Mouse (Mus musculus) liver, embryonic 11.5 days (tissue): ENCODE results near the gene Foxe3. TPM values are rescaled to one million over a fixed set of nuclear protein-coding genes. Genes with fewer than 3 reads are reported as not detected.
A peak's percentile ranks its signal among the peaks of the same experiment; 100 is the strongest.
"Not testable (repeated sequence)": the region's sequence is repeated elsewhere in the genome, so short reads cannot be mapped to it uniquely, and the experiment has no call there.

Source experiments
- ATAC-seq: fragments of 200-750 bp; cut with Nextera tagmentation; replicated peaks from 2 replicates; pipeline ENCODE4 v1.8.0; 2017; ENCODE audit warnings: moderate number of reproducible peaks, mild to moderate bottlenecking, moderate TSS enrichment, moderate library complexity; ENCODE audit not compliant: low FRiP score
- DNase-seq: peaks from one replicate; pipeline ENCODE4 v3.0.0-alpha.2; 2017; ENCODE audit warnings: low spot score
- H3K27ac ChIP-seq: fragments of 300-500 bp; sonication (generic); 2 replicates; pipeline ENCODE4 v1.5.1; 2014; ENCODE audit warnings: mild to moderate bottlenecking, low read depth, low read length, control low read depth
- H3K27me3 ChIP-seq: fragments of 300-500 bp; sonication (generic); replicated peaks from 2 replicates; pipeline ENCODE4 v1.6.1; 2014; ENCODE audit warnings: low read length, mixed read lengths; ENCODE audit not compliant: control insufficient read depth, insufficient read depth
- H3K36me3 ChIP-seq: fragments of 300-500 bp; sonication (generic); 2 replicates; pipeline ENCODE4 v1.6.1; 2014; ENCODE audit warnings: mild to moderate bottlenecking, low read length, moderate library complexity, mixed read lengths; ENCODE audit not compliant: control insufficient read depth, insufficient read depth
- H3K4me1 ChIP-seq: fragments of 300-500 bp; sonication (generic); replicated peaks from 2 replicates; pipeline ENCODE4 v1.6.1; 2014; ENCODE audit warnings: low read length, mixed read lengths; ENCODE audit not compliant: control insufficient read depth, insufficient read depth
- H3K4me2 ChIP-seq: fragments of 300-500 bp; sonication (generic); 2 replicates; pipeline ENCODE4 v1.6.1; 2014; ENCODE audit warnings: mild to moderate bottlenecking, control low read depth, moderate library complexity
- H3K4me3 ChIP-seq: fragments of 300-500 bp; sonication (generic); 2 replicates; pipeline ENCODE4 v1.5.1; 2014; ENCODE audit warnings: low read depth, low read length, control low read depth
- H3K9ac ChIP-seq: fragments of 300-500 bp; sonication (generic); 2 replicates; pipeline ENCODE4 v1.6.1; 2014; ENCODE audit warnings: low read depth, low read length, control low read depth
- H3K9me3 ChIP-seq: fragments of 300-500 bp; sonication (generic); 2 replicates; pipeline ENCODE4 v1.6.1; 2016; ENCODE audit warnings: low read length, inconsistent platforms, mixed read lengths; ENCODE audit not compliant: control insufficient read depth
- WGBS: fragments of 180-500 bp; shearing (Covaris S2); extraction: QIAGEN DNeasy Blood & Tissue Kit; methylation state at CpG from one replicate; pipeline ENCODE4 v1.1.7; 2014; 5-methylcytosine and 5-hydroxymethylcytosine counted together
- polyA plus RNA-seq: library from polyadenylated mRNA; unstranded; fragments of >200 nt; fragmentation: Nextera tagmentation; extraction: Ambion mirVana; gene quantifications from 2 replicates; pipeline ENCODE4 v1.2.1, GENCODE M21; 2014

The Foxe3 gene
- not detected in 2 replicates for polyA plus RNA-seq

DNA sequence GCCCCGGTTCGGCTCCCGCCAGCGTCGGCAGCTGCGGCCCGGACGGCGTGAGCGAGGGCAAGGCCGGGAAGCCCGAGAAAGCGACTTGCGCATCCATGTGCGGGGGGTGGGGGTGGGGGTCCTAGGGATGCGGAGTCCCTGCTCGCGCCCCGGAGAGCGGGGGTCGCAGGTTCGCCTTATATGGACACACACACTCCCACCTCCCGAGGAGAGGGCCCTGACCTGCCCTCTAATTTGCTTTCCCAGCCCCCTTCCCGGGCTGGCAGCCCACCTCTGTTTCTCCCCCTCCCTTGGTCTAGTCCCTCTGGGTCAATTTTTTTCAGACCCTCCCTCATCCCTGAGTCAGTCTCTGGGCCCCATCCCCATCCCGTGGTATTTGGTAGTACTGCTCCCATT is at the start of gene Foxe3:
Foxe3 (minus strand) TSS at position 97 of the 396 bp plus-strand sequence.
- Histone ChIP-seq H3K4me1 (peaks cover 6% of the 10 kb centered on the region; the same call in 1 of the 2 replicates), H3K4me3 (peak within 1 kb of the TSS; percentile 41), H3K9ac (no peak within 1 kb of the TSS), H3K36me3 (no peaks in the 10 kb centered on the region), H3K27ac (no peak within 1 kb of the TSS), H3K4me2 (peak within 1 kb of the TSS; percentile 60), H3K9me3 (no peaks in the 10 kb centered on the region), H3K27me3 (peaks cover 75% of the 10 kb centered on the region)
- 5% methylated on average over 24 of the region's 25 CpGs for WGBS
- ATAC-seq (no peak), DNase-seq (no peak)

DNA sequence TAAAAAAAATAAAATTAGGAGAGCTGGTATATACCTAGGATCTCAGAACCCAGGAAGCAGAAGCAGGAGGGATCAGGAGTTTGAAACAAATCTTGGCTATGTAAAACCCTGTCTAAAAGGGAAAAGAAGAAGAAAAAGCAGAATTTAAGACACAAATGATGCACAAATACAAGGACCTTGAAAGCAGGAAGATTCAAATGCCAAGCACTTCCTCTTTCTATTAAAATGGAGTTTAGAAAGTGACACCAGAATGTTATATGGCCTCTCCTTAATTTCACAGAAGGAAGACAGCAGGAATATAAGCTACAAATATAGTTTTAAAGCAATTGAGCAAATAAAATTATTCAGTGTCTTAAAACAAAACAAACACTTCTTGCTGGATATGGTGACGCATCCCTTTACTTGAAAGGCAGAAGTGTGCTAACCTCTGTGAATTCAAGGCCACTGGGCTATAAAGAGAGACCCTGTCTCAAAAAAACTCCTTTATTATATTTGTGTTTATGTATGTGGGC is 47.5 kb upstream of the Foxe3 start:
- no peak overlapping the region for H3K4me2 ChIP-seq
- WGBS, result 95% methylated on average over 1 of the region's 1 CpGs
- no peaks in the 10 kb centered on the region for H3K4me1 ChIP-seq
- no peak overlapping the region for H3K27ac ChIP-seq
- ATAC-seq (no peak), DNase-seq (no peak)
- H3K4me3 ChIP-seq, result no peak overlapping the region
- H3K9ac ChIP-seq, result no peak overlapping the region
- H3K27me3 ChIP-seq, result no peaks in the 10 kb centered on the region
- H3K36me3 ChIP-seq, result no peaks in the 10 kb centered on the region
- no peaks in the 10 kb centered on the region for H3K9me3 ChIP-seq

DNA sequence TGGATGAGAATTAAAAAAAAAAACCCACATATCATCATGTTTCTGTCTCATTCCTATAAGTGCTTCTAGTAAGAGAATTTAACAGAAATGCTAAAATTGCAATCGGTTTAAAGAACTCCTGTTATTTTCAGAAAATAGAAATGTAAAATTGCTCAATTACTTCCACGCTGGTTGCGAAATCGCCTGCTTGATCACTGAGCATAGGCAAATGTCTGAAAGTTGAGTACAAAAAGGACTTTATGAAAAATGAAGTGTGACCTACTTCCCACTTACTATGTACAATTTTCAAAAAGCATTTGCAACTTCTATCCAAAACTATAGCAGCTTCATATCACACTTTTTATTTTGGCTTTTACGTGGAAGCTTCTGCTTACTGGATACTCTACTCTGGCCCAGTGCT is 44.9 kb upstream of the Foxe3 start:
- DNase-seq (no peak), ATAC-seq (no peak)
- Histone ChIP-seq H3K9me3 (no peaks in the 10 kb centered on the region), H3K4me2 (no peak overlapping the region), H3K27me3 (no peaks in the 10 kb centered on the region), H3K9ac (no peak overlapping the region), H3K4me1 (no peaks in the 10 kb centered on the region), H3K36me3 (peaks cover 5% of the 10 kb centered on the region), H3K4me3 (no peak overlapping the region), H3K27ac (no peak overlapping the region)
- 87% methylated on average over 5 of the region's 5 CpGs for WGBS

DNA sequence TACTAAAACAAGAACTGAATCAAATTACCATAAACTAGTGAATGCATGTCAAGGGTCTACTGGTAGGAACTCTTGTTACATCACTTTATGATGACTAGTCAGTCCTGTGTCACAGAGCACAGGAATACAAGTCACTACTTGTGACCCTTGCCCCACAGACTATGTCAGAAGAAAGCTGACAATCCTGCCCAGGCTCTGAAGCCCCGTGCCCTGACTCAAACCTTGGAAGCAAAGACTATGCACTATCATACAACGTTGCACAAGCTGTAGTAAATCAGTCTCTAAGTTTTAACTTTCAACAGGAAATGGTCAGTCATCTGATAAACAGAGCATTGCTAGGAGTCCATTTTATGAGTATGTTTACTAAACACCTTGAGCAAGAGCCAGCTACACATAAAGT is 35.1 kb upstream of the Foxe3 start:
- ATAC-seq, H3K4me3 ChIP-seq, DNase-seq, H3K9me3 ChIP-seq, H3K4me1 ChIP-seq, H3K36me3 ChIP-seq, H3K9ac ChIP-seq, H3K27me3 ChIP-seq, H3K4me2 ChIP-seq, H3K27ac ChIP-seq: not testable (repeated sequence)
- WGBS, result 68% methylated on average over 2 of the region's 2 CpGs

DNA sequence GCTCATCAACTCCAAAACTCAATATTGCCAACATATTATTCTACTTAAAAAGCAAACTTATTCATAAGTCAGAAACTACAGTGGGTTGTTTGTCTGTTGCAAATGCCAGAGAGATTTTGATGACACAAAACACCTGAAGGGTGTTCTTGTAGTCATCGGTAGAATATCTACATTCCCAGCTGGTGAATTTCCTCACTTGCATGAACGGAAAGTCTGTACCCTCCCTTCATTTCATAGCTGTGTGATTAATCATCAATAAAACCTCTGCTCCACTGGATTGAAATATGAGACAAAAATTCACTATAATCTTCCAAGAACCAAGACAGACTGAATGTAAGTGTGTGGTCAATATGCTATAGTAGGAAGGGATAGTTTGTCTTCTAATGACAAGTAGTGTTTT is 33.7 kb upstream of the Foxe3 start:
- H3K4me2 ChIP-seq, result no peak overlapping the region
- WGBS, result 94% methylated on average over 2 of the region's 2 CpGs

DNA sequence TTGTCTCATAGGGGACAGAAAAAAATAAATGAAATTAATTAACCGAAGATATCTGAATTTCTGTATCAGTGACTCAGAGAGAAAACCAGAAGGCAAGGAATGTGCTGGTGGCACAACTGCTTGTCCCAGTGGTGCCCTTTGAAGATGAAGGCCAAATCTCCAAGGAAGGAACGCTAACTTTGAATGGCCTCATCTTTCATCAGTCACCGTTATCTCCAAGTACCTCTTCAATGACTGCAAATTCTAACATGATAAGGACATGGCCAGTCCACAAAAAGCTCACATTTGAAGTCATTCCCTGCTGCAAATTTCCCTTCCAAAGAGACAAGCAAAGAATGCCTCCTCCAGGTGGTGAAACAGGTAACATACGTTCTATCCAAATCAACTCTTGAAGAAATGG is 33.0 kb upstream of the Foxe3 start:
- ATAC-seq (no peak), DNase-seq (no peak)
- 84% methylated on average over 4 of the region's 4 CpGs for WGBS
- no peak overlapping the region for H3K27ac ChIP-seq
- no peak overlapping the region for H3K4me2 ChIP-seq
- no peak overlapping the region for H3K4me3 ChIP-seq
- H3K27me3 ChIP-seq, result no peaks in the 10 kb centered on the region
- H3K36me3 ChIP-seq, result peaks cover 4% of the 10 kb centered on the region; the same call in 1 of the 2 replicates
- H3K4me1 ChIP-seq, result no peaks in the 10 kb centered on the region
- H3K9ac ChIP-seq, result no peak overlapping the region
- H3K9me3 ChIP-seq, result no peaks in the 10 kb centered on the region

More for the DNA sequence above, 33.7 kb upstream of the Foxe3 start:
- Histone ChIP-seq H3K4me3 (no peak overlapping the region), H3K36me3 (peaks cover 4% of the 10 kb centered on the region; the same call in 1 of the 2 replicates), H3K9me3 (no peaks in the 10 kb centered on the region), H3K9ac (no peak overlapping the region), H3K4me1 (no peaks in the 10 kb centered on the region), H3K27me3 (no peaks in the 10 kb centered on the region), H3K27ac (no peak overlapping the region)
- ATAC-seq (no peak), DNase-seq (no peak)

DNA sequence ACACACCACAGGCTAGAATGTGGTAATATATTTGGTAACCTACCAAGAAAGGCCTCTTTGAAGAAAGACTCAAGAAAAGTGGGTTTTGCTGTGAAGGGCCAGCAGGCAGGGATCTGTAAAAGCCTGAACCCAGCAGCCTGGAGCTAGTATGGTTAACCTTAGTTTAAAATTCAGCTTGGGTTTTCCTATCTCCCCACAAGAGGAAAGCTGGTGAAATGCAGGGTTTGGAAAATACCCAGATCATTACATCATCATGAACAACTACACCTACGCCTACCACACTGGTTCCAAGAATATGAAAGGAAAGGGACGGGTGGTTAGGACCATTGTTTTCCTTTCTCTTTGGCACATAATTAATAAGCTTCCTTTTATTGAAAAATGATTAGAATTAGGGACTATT is 32.4 kb upstream of the Foxe3 start:
- no peaks in the 10 kb centered on the region for H3K4me1 ChIP-seq
- no peak overlapping the region for H3K4me3 ChIP-seq
- H3K4me2 ChIP-seq, result no peak overlapping the region
- DNase-seq (no peak), ATAC-seq (no peak)
- no peaks in the 10 kb centered on the region for H3K27me3 ChIP-seq
- no peak overlapping the region for H3K27ac ChIP-seq
- H3K9ac ChIP-seq, result no peak overlapping the region
- peaks cover 4% of the 10 kb centered on the region; the same call in 1 of the 2 replicates for H3K36me3 ChIP-seq
- no peaks in the 10 kb centered on the region for H3K9me3 ChIP-seq
- WGBS, result 86% methylated on average over 2 of the region's 2 CpGs

DNA sequence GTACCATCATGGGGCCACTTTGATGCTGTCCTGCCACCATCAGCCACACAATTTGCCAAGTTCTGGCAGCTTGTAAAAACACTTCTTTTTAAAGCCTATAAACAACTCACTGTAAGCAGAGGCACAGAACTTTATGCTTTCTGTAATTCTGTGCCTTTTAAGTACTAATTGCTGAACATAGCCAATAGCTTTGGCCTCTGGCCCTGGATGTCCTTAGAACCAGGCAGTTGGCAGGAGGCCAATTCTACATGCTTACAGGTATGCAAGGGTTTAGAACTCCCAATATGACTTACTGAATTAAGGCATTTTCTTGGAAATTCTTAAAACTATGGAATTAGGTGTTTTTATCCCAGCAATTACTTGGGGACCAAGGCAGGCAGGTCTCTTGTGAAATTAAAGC is 31.6 kb upstream of the Foxe3 start:
- ATAC-seq (no peak), DNase-seq (no peak)
- Histone ChIP-seq H3K9ac (no peak overlapping the region), H3K4me3 (no peak overlapping the region), H3K36me3 (peaks cover 3% of the 10 kb centered on the region; the same call in 1 of the 2 replicates), H3K4me2 (no peak overlapping the region), H3K27ac (no peak overlapping the region), H3K27me3 (no peaks in the 10 kb centered on the region), H3K9me3 (no peaks in the 10 kb centered on the region), H3K4me1 (no peaks in the 10 kb centered on the region)

DNA sequence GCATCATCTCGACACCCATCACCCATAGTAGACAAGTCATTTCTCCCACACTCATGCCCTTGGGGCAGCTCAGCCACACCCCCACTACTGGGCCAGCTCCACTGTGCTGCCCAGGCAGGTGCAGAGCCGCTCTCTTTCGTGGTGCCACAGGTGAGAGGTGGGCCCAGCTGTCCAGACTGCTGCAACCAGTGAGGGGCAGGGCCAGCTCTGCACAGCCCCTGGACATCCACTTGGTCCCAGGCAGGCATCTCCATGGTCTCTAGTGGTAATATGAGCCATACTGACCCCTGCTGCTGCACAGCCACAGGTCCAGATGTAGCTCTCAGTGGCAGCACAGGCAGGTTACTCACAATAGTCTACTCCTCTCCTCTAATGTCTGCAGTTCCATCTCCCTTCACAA is 27.4 kb upstream of the Foxe3 start:
- DNase-seq (no peak), ATAC-seq (no peak)
- H3K4me3 ChIP-seq, result no peak overlapping the region
- 0 out of 2 replicates have a peak, but pooled peaks cover 2% of the 10 kb centered on the region for H3K27me3 ChIP-seq
- no peak overlapping the region for H3K9ac ChIP-seq
- H3K4me2 ChIP-seq, result no peak overlapping the region
- H3K36me3 ChIP-seq, result no peaks in the 10 kb centered on the region
- no peaks in the 10 kb centered on the region for H3K4me1 ChIP-seq
- H3K9me3 ChIP-seq, result no peaks in the 10 kb centered on the region
- WGBS, result 73% methylated on average over 3 of the region's 3 CpGs
- no peak overlapping the region for H3K27ac ChIP-seq
